12 mouse cellular contexts compared by ENCODE assay signal in the genomic region with DNA sequence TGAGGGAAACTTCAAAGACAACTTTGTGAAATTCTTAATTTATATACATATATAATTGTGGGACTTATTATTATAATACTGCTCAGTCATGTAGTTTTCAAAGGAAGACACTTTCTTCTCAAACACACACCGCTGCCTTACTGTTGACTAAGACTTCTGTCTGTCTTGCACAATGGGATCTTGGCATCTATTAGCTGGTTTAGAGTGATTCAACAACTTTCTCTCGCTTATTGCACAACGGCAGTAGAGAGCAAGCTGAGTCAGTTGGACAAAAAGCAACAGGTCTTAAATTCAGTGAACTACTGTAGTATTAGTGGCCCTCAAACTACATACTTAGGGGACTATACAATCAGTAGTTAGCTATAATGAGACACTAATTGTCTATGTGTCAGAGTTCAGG. TPM values are rescaled to one million over a fixed set of nuclear protein-coding genes. Genes with fewer than 3 reads are reported as not detected.
DNase-seq lines count a peak whose midpoint lies in the region; ATAC-seq and TF ChIP-seq lines count a peak whose summit lies in the region.
"Had no signal": no experiment of that assay in that cellular context is flagged by ENCODE, and none has a peak within 500 bp of the region (broad histone marks: within the 10 kb centered on the region; RNA-seq: fewer than 3 reads in every experiment).

No protein-coding gene starts in this region.

- no peak overlapping the region for H3K9ac ChIP-seq in midbrain, embryonic 13.5 days (replicated peaks)
- no peak overlapping the region for H3K9ac ChIP-seq in kidney, embryonic 16.5 days (replicated peaks; ENCODE audit: low read length)
- H3K9ac ChIP-seq: liver, embryonic 14.5 days had no signal

- H3K27ac ChIP-seq in gastrocnemius, adult 2 months: peak overlapping the region; percentile 20; the same call in 1 of the 2 replicates
- no peak overlapping the region for H3K27ac ChIP-seq in midbrain, embryonic 13.5 days
- no peak overlapping the region for H3K27ac ChIP-seq in kidney, embryonic 16.5 days (ENCODE audit: low read length)
- H3K27ac ChIP-seq: liver, embryonic 14.5 days had no signal

- no peaks in the 10 kb centered on the region for H3K36me3 ChIP-seq in midbrain, embryonic 13.5 days
- no peaks in the 10 kb centered on the region for H3K36me3 ChIP-seq in kidney, embryonic 16.5 days (ENCODE audit: insufficient read depth, low read length)

- no peak overlapping the region for H3K4me2 ChIP-seq in midbrain, embryonic 13.5 days (replicated peaks)
- no peak overlapping the region for H3K4me2 ChIP-seq in kidney, embryonic 16.5 days (replicated peaks; ENCODE audit: low read depth, low read length)

- no peaks in the 10 kb centered on the region for H3K4me1 ChIP-seq in midbrain, embryonic 13.5 days (replicated peaks)
- no peaks in the 10 kb centered on the region for H3K4me1 ChIP-seq in kidney, embryonic 16.5 days (ENCODE audit: insufficient read depth, low read length)

- no peak overlapping the region for H3K4me3 ChIP-seq in gastrocnemius, adult 2 months
- H3K4me3 ChIP-seq in midbrain, embryonic 13.5 days (replicated peaks): no peak overlapping the region
- no peak overlapping the region for H3K4me3 ChIP-seq in kidney, embryonic 16.5 days (ENCODE audit: low read length)

- TF ChIP-seq CTCF in gastrocnemius, adult 2 months (IDR thresholded peaks at IDR 0.05): no peak

- H3K27me3 ChIP-seq in midbrain, embryonic 13.5 days: no peaks in the 10 kb centered on the region
- no peaks in the 10 kb centered on the region for H3K27me3 ChIP-seq in kidney, embryonic 16.5 days (ENCODE audit: insufficient read depth, low read length)
- H3K27me3 ChIP-seq: CH12.LX had no signal

- WGBS in midbrain, embryonic 13.5 days: 86% methylated on average over 3 of the region's 3 CpGs
- 90% methylated on average over 3 of the region's 3 CpGs for WGBS in kidney, embryonic 16.5 days

- no peak for ATAC-seq in midbrain, embryonic 13.5 days
- no peak for ATAC-seq in kidney, embryonic 16.5 days (ENCODE audit: low FRiP score, low TSS enrichment)

- no peaks in the 10 kb centered on the region for H3K9me3 ChIP-seq in midbrain, embryonic 13.5 days
- H3K9me3 ChIP-seq in kidney, embryonic 16.5 days (ENCODE audit: low read length): no peaks in the 10 kb centered on the region

- intact Hi-C loops in gastrocnemius, adult 2 months (cut with DNase I): no loop called here
- intact Hi-C loops in gastrocnemius, postnatal 36 days (cut with DNase I): no loop called here
- intact Hi-C loops in left cerebral cortex, postnatal 36 days (cut with DNase I): no loop called here

- no peak for DNase-seq in gastrocnemius, adult 2 months
- DNase-seq in gastrocnemius, postnatal 36 days: no peak
- DNase-seq in 416B (ENCODE audit: low read depth): peak; percentile 93
- peak; percentile 27 for DNase-seq in brain, adult 2 months (ENCODE audit: low read depth, low spot score)
- DNase-seq in lung, postnatal 36 days: peak; percentile 87
- DNase-seq in left cerebral cortex, postnatal 36 days (ENCODE audit: low spot score in 2 of 2): no peak
- DNase-seq: cerebellum, adult 2 months; kidney, postnatal 36 days had no signal

RNA-seq across cellular contexts. Expression of a gene that starts 25.0 kb away (rescaled TPM):
- 100 to 1,000 TPM; 255 to 336 TPM for total RNA-seq in gastrocnemius, adult 2 months (2021)
- total RNA-seq in gastrocnemius, postnatal 36 days (2021): 100 to 1,000 TPM; 262 to 264 TPM
- total RNA-seq in left cerebral cortex, postnatal 36 days (2021): 100 to 1,000 TPM; 725 to 789 TPM
- 442 and 449 TPM in 2 replicates for polyA plus RNA-seq in midbrain, embryonic 13.5 days (2015; fragmentation: Nextera tagmentation; extraction: Ambion mirVana)
- polyA plus RNA-seq in kidney, embryonic 16.5 days (2015; fragmentation: Nextera tagmentation; extraction: Ambion mirVana): 1,091 and 1,137 TPM in 2 replicates

Comparison
In these comparisons a context has a peak if more than half of its experiments do, and no peak if none do; other contexts are left out.
1. DNase-seq: peak in 416B (single experiment), brain, adult 2 months (single experiment) and lung, postnatal 36 days (single experiment); none in gastrocnemius, adult 2 months (single experiment), gastrocnemius, postnatal 36 days (0 of 2) and left cerebral cortex, postnatal 36 days (0 of 2).